Mouse (Mus musculus): ENCODE data around the gene Uncx. TPM values are rescaled to one million over a fixed set of nuclear protein-coding genes. Genes with fewer than 3 reads are reported as not detected.

Gene Uncx
- not detected in 2 replicates for polyA plus RNA-seq (2012; rRNA removed)

- DNase-seq (ENCODE audit: low read depth), result no peak
Measured at GRCm38 (mm10) chr5:139543214-139543613, at the start of gene Uncx. Gene Uncx (plus strand): TSS chr5:139543494.

DNA sequence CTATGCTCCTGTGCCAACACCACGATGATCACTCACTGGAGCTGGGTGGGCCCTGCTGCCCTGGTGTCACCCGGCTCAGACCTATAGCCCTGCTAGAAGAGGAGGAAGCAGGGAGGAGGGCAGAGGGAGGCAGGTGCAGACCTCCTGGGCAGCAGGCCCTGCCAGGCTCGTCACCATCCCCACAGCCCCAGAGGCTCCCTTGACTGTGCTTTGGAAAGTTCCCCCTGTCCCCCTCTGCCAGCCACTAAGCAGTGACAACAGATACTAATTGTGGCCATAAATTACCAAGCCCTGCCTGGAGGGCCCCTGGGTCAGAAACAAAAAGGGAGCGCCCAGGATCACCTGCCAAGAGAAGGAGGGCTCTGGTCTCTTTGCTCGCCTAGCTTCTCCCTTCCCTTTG, 49.6 kb upstream of the Uncx start:
- DNase-seq (ENCODE audit: low read depth), result no peak

- DNase-seq (ENCODE audit: low read depth), result peak; percentile 49
Measured at GRCm38 (mm10) chr5:139495019-139495669, 48.1 kb upstream of the Uncx start.

DNA sequence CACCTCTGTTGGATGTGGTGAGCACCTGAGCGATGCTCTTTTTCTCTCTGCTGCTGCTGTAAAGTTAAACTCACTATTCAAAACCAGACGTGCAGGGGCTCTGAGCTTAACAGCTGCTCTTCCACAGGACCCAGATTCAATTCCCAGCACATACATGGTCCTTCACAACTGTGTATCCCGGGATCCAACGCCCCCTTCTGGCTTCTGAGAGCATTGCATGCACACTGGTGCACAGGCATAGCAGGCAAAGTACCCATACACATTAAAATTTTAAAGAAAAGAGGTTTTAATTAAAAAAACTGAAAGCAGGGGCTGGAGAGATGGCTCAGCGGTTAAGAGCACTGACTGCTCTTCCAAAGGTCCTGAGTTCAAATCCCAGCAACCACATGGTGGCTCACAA, 46.4 kb upstream of the Uncx start:
- no peak for DNase-seq (ENCODE audit: low read depth)

- DNase-seq (ENCODE audit: low read depth), result no peak
Measured at GRCm38 (mm10) chr5:139498791-139499190, 44.5 kb upstream of the Uncx start.

DNA sequence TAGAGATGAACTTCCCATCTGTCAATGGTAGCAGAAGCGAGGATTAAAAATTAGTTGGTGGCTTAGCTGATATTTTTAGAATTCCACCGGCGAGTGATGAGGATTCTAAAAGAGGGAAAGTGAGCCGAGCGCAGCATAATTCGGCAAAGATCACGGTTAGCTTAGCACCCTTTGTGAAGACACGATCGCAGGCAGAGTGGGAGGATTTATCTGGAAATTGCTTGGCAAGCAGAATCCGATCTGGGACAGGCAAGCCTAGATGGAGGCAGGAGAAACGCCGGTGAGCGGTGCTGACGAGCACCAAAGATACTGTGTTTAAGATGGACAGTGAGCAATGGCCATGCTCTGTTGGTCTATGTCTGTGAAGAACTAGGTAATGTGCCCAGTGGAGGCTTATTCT, 41.0 kb upstream of the Uncx start:
- no peak for DNase-seq (ENCODE audit: low read depth)

GRCm38 (mm10) chr5:139505073-139505606, 38.2 kb upstream of the Uncx start:
- DNase-seq (ENCODE audit: low read depth), result no peak

DNA sequence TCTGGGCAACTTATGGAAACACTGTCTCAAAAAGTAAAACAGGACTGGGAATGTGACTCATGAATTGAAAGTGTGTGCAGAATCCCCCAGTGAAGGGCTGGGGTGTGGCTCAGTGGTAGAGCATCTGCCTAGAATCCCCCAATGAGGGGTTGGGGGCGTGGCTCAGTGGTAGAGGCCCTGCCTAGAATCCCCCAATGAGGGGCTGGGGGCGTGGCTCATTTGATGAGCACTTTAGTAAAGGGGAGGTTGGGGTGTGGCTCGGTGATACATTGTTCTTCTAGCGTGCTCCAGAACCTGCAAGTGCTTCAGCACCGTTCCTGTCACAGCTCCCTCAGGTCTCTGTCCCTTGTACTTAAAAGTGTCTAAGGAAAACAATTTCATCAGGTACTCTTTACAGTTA, 37.1 kb upstream of the Uncx start:
- no peak for DNase-seq (ENCODE audit: low read depth)

GRCm38 (mm10) chr5:139510682-139511366, 32.5 kb upstream of the Uncx start:
- no peak for DNase-seq (ENCODE audit: low read depth)

- DNase-seq (ENCODE audit: low read depth), result no peak
Measured at GRCm38 (mm10) chr5:139512201-139512600, 31.1 kb upstream of the Uncx start.

DNA sequence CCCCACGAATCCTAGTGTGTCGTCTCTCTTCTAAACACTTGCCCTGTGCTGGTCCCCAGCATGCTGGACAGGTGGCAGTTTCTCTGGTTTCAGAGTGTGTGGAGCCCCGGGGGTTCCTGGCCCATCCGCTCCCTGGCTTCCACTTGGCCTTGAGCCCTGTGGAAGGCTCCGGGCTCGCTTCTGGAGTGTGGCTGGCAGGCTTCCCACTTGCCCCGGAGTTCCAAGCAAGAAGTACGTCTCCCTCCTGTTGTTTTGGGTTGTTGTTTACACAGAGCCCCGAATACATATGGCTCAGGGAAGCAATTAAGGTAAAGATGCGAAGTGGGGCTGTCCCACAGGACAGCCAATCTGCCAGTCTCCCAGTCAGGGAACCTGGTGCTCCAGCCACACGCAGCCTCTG, 27.0 kb upstream of the Uncx start:
- no peak for DNase-seq (ENCODE audit: low read depth)

DNA sequence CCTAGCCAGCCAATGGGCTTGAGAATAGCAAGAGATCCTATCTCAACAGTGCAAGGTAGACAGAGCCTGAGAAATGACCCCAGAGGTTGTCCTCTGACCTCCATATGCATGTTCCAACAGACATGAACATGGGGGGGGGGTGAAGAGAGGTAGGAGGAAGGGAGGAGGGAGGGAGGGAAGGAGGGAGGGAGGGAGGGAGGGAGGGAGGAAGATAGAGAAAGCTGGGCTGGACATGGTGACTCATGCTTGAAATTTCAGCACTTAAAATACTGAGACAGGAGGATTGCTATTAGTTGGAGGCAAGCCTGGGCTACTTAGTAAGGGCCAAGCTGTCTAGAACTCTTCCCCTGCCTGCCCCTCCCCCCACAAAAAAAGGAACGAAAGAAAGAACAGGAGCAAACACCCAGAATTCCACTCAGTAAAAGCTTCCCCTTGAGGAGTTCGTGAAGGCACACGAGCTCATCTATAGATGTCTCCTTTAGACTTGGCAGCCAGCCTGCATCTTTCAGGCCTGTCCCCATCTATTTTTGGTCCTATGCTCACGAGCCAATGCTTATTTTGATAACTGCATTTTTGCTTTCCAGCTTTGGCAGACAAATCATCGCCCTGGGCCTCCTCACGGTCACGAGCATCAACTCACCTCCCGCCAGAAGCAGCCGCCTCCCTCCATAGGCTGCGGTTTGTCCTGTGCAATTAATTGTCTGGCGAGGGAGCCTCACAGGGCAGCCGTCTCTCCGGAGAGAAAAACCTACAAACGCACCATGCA, 23.0 kb upstream of the Uncx start:
- DNase-seq (ENCODE audit: low read depth), result no peak

DNA sequence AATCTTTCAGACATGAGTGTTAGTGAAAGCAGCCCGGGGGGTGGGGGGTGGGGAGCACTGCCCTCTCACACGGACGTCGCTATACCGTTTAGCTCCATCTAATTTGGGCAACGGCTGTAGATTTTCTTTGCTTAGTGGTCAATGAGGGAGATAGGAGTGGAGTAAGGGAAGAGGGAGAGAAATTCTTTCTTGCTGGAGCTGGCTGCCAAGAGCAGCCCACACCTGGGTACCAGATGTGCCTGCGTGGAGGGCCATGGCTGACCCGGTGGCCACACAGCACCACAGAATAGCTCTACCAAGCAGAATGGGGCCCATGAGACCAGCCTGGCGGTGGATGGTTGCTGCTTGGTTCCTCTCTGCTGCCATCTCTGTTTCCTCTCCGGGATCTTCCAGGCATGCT, 21.3 kb upstream of the Uncx start:
- DNase-seq (ENCODE audit: low read depth), result no peak

- no peak for DNase-seq (ENCODE audit: low read depth)
Measured at GRCm38 (mm10) chr5:139528851-139529250, 14.4 kb upstream of the Uncx start.

DNA sequence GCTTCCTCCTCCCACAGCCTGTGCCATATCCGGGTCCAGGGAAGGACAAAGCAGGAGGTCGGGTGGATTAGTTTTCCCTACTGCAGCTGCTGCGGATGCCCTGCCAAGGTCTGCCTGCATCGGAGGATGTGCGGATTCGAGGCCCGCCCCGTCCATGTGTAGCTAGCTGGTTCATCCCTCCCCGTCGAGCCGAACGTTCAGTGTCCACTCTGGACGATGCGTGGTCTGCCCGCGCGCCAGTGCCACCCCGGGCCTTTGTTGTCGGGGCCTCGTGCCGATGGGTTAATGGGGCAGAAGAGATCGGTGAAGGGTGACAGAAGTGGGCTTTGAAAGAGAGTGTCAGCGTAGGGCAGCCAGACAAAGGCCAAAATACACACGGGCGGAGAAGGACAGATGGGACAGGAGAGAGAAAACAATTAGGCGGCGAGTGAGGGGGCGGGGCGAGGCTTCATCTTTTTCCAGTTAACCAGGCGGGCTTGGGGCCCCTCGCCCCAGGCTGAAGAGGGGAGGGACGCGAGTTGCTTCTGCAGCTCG, 7.8 kb upstream of the Uncx start:
- no peak for DNase-seq (ENCODE audit: low read depth)

GRCm38 (mm10) chr5:139536211-139536910, 6.9 kb upstream of the Uncx start:
- DNase-seq (ENCODE audit: low read depth), result no peak

DNA sequence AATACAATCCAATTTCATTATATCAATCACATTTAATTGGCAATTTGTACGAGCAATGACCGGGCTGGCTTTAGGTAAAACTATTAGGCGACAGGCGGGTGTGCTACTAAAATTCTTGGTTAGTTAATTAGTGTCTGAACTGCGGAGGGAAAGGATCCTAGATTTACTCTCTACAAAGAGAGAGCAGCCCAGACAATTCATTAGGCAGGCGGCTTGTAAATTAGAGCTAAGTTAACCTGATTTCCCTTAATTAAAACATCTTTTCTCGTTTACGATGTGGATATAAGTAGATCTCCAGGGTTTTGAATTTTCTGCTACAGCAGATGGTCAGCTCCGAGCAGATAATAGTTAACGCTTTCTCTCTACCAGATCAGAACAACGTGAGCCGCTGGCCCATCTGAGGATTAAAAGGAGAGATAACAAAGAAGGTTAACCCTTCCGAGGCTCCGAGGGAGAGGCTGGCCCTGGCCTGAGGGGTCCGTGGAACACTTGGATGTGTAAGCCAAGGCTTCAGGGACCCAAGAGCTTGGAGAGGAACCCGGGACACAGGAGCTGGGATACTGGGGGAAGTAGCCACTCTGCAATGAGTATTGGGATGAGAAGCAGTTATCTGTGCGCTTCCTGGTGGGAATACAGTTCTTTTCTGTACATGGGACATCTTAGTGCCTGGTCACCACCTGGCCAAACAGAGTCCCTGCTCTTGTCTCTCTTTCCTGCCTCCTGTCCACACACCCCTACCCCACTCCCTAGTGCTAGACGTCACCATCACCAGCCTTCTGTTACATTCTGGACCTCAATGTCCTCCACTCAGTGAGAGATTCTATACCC, 6.2 kb upstream of the Uncx start:
- DNase-seq (ENCODE audit: low read depth), result no peak

- DNase-seq (ENCODE audit: low read depth), result no peak
Measured at GRCm38 (mm10) chr5:139537739-139538135, 5.6 kb upstream of the Uncx start.

DNA sequence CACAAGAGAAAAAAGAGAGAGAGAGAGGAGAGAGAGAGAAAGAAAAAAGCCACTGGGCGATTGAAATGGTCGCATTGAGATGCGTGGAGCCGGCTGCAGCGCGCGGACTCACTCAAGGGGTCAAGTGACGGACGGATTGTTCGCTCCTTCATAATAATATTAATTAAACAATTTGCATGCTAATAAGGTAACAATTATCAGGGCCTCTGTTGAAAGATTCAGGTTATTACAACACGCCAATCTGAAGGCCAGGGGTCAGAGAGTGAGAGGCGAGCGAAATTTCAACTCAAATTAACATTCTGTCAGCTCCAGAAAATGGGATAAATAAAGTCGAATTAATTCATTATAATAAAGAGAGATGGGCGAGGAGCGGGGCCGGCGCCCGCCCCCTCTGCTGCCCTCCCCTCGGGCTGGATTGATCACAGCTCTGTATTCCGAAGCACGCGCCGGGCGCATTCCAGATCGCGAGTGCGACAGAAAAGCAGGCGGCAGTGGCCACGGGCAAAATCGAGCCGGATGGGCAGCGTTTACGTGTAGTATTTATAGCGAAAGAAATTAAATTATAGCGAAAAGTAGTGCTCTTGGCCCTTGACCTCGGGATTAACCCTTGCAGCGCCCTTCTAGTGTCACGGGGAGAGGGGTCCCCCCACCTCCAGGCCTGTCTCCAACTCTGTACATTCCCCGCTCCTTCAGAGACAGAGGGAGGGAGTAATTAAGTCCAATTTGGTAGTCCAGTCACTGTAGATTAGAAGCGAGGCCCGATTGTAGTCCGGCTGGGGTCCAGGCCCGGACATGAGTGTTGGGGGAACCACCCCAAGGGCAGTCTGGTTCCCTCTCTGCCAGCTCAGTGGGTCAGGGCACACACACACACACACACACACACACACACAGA, 1.9 kb upstream of the Uncx start:
- DNase-seq (ENCODE audit: low read depth), result no peak

- no peak for DNase-seq (ENCODE audit: low read depth)
Measured at GRCm38 (mm10) chr5:139542043-139542365, 1.3 kb upstream of the Uncx start.
